In genomic region chr3:68666377-68666776, GRCm38 (mm10) we compare ENCODE assay signal across 15 mouse cellular contexts.
"Had no signal": no experiment of that assay in that cellular context is flagged by ENCODE, and none has a peak within 500 bp of the region (broad histone marks: within the 10 kb centered on the region; RNA-seq: fewer than 3 reads in every experiment).

No protein-coding gene starts in this region.

- DNase-seq: kidney, adult 18-20 months; kidney, adult 9 months; kidney, postnatal 14 days; kidney, postnatal 4 days; layer of hippocampus, adult 9-11 months; lung, adult 18-20 months; lung, postnatal 14 days; lung, postnatal 4 days; midbrain, embryonic 14.5 days; retina, postnatal 1 day; right cerebral cortex, postnatal 25 days; thymus, adult 18-20 months; thymus, postnatal 36 days had no signal

- ATAC-seq: intestine, embryonic 16.5 days; liver, embryonic 12.5 days had no signal
